Comparison of ENCODE assay signal across 33 mouse cellular contexts in genomic region chr5:17984522-17984921, GRCm38 (mm10). TPM values are rescaled to one million over a fixed set of nuclear protein-coding genes. Genes with fewer than 3 reads are reported as not detected.
DNase-seq lines count a peak whose midpoint lies in the region; ATAC-seq and TF ChIP-seq lines count a peak whose summit lies in the region.
"Had no signal": no experiment of that assay in that cellular context is flagged by ENCODE, and none has a peak within 500 bp of the region (broad histone marks: within the 10 kb centered on the region; RNA-seq: fewer than 3 reads in every experiment).

No protein-coding gene starts in this region.

- no peak overlapping the region for H3K9ac ChIP-seq in embryonic facial prominence, embryonic 14.5 days (ENCODE audit: low read depth, low read length)
- no peak overlapping the region for H3K9ac ChIP-seq in heart, embryonic 16.5 days (ENCODE audit: low read length)
- no peak overlapping the region for H3K9ac ChIP-seq in heart, embryonic 11.5 days (ENCODE audit: low read depth, low read length)
- H3K9ac ChIP-seq: embryonic facial prominence, embryonic 15.5 days; forebrain, postnatal 0 days; heart, embryonic 13.5 days; hindbrain, embryonic 15.5 days; intestine, embryonic 15.5 days had no signal

- H3ac ChIP-seq in C2C12 (ENCODE audit: control insufficient read depth, insufficient read length, low read depth) (no peak overlapping the region), myocyte (ENCODE audit: control insufficient read depth, insufficient read length) (no peak overlapping the region)

- no peak for TF ChIP-seq POLR2A in myocyte (IDR thresholded peaks at IDR 0.05; ENCODE audit: insufficient read length, low read depth)

- no peaks in the 10 kb centered on the region for H3K36me3 ChIP-seq in embryonic facial prominence, embryonic 14.5 days (ENCODE audit: control insufficient read depth, insufficient read depth, low read length)
- H3K36me3 ChIP-seq in embryonic facial prominence, embryonic 10.5 days (replicated peaks), result no peaks in the 10 kb centered on the region
- no peaks in the 10 kb centered on the region for H3K36me3 ChIP-seq in heart, embryonic 16.5 days (ENCODE audit: control insufficient read depth, insufficient read depth)
- no peaks in the 10 kb centered on the region; the same call in 1 of the 2 replicates for H3K36me3 ChIP-seq in heart, embryonic 11.5 days (ENCODE audit: control insufficient read depth, insufficient read depth, low read length)
- no peaks in the 10 kb centered on the region for H3K36me3 ChIP-seq in C2C12 (ENCODE audit: control insufficient read depth, insufficient read depth)
- no peaks in the 10 kb centered on the region for H3K36me3 ChIP-seq in myocyte (ENCODE audit: control insufficient read depth, insufficient read depth)
- H3K36me3 ChIP-seq: embryonic facial prominence, embryonic 15.5 days; G1E; heart, embryonic 13.5 days; hindbrain, embryonic 15.5 days; intestine, embryonic 15.5 days had no signal

- no peaks in the 10 kb centered on the region for H3K9me3 ChIP-seq in embryonic facial prominence, embryonic 14.5 days (ENCODE audit: control insufficient read depth, low read length)
- H3K9me3 ChIP-seq in embryonic facial prominence, embryonic 10.5 days, result no peaks in the 10 kb centered on the region
- H3K9me3 ChIP-seq in heart, embryonic 16.5 days (replicated peaks; ENCODE audit: control insufficient read depth, low read length), result no peaks in the 10 kb centered on the region
- no peaks in the 10 kb centered on the region for H3K9me3 ChIP-seq in heart, embryonic 11.5 days (replicated peaks; ENCODE audit: control insufficient read depth, low read length)
- H3K9me3 ChIP-seq: embryonic facial prominence, embryonic 15.5 days; hindbrain, embryonic 15.5 days; intestine, embryonic 15.5 days had no signal

- WGBS in embryonic facial prominence, embryonic 14.5 days, result 76% methylated on average over 3 of the region's 3 CpGs
- 92% methylated on average over 3 of the region's 3 CpGs for WGBS in embryonic facial prominence, embryonic 10.5 days
- WGBS in heart, embryonic 16.5 days, result 86% methylated on average over 3 of the region's 3 CpGs
- WGBS in heart, embryonic 11.5 days (ENCODE audit: insufficient replicate concordance), result 92% methylated on average over 3 of the region's 3 CpGs

- H3K79me2 ChIP-seq in C2C12 (ENCODE audit: control insufficient read depth, insufficient read depth), result no peaks in the 10 kb centered on the region
- H3K79me2 ChIP-seq in myocyte (ENCODE audit: control insufficient read depth, insufficient read depth), result no peaks in the 10 kb centered on the region

- no peak for ATAC-seq in embryonic facial prominence, embryonic 14.5 days (ENCODE audit: low read depth)
- no peak for ATAC-seq in heart, embryonic 16.5 days (replicated peaks; ENCODE audit: extremely low read depth, insufficient read depth, low FRiP score)
- ATAC-seq in heart, embryonic 11.5 days (replicated peaks; ENCODE audit: insufficient number of reproducible peaks, low FRiP score, low TSS enrichment), result no peak
- ATAC-seq: forebrain, embryonic 14.5 days; forebrain, postnatal 0 days; intestine, embryonic 15.5 days; Patski had no signal

- H3K27me3 ChIP-seq in embryonic facial prominence, embryonic 14.5 days (replicated peaks; ENCODE audit: control insufficient read depth, insufficient read depth, low read length), result no peaks in the 10 kb centered on the region
- no peaks in the 10 kb centered on the region for H3K27me3 ChIP-seq in embryonic facial prominence, embryonic 10.5 days (replicated peaks; ENCODE audit: low read depth, poor library complexity, severe bottlenecking)
- no peaks in the 10 kb centered on the region for H3K27me3 ChIP-seq in heart, embryonic 16.5 days (ENCODE audit: control insufficient read depth, insufficient read depth, low read length)
- H3K27me3 ChIP-seq in heart, embryonic 11.5 days (ENCODE audit: control insufficient read depth, insufficient read depth, low read length), result no peaks in the 10 kb centered on the region
- H3K27me3 ChIP-seq in C2C12 (ENCODE audit: control insufficient read depth, insufficient read depth, insufficient read length), result no peaks in the 10 kb centered on the region
- no peaks in the 10 kb centered on the region for H3K27me3 ChIP-seq in myocyte (ENCODE audit: control insufficient read depth, insufficient read depth, insufficient read length)
- H3K27me3 ChIP-seq: CH12.LX; embryonic facial prominence, embryonic 15.5 days; heart, embryonic 13.5 days; hindbrain, embryonic 15.5 days; intestine, embryonic 15.5 days had no signal

- DNase-seq in embryonic facial prominence, embryonic 14.5 days (ENCODE audit: low spot score), result peak; percentile 11
- DNase-seq in embryonic facial prominence, embryonic 10.5 days (ENCODE audit: low spot score), result no peak
- DNase-seq in kidney, adult 11 months, result no peak
- DNase-seq in adrenal gland, adult 8-10 months, result no peak
- DNase-seq: adrenal gland, adult 2 months; adrenal gland, postnatal 25 days; cerebellum, adult 11-12 months; cerebellum, adult 8-10 months; cerebellum, postnatal 10 days; cerebellum, postnatal 36 days; embryo, embryonic 11 days; forebrain, postnatal 0 days; gastrocnemius, postnatal 36 days; heart, postnatal 10 days; heart, postnatal 4 days; kidney, adult 18-20 months had no signal

- H3K4me1 ChIP-seq in embryonic facial prominence, embryonic 14.5 days (ENCODE audit: control insufficient read depth, insufficient read depth, low read length), result no peaks in the 10 kb centered on the region
- no peaks in the 10 kb centered on the region for H3K4me1 ChIP-seq in embryonic facial prominence, embryonic 10.5 days
- peaks cover 3% of the 10 kb centered on the region; the same call in 1 of the 2 replicates for H3K4me1 ChIP-seq in heart, embryonic 16.5 days (ENCODE audit: control insufficient read depth, insufficient read depth, low read length)
- no peaks in the 10 kb centered on the region for H3K4me1 ChIP-seq in heart, embryonic 11.5 days (ENCODE audit: control insufficient read depth, insufficient read depth, low read length)
- H3K4me1 ChIP-seq: embryonic facial prominence, embryonic 15.5 days; hindbrain, embryonic 15.5 days; intestine, embryonic 15.5 days had no signal

- no peak overlapping the region for H3K4me3 ChIP-seq in embryonic facial prominence, embryonic 14.5 days (ENCODE audit: low read depth, low read length)
- H3K4me3 ChIP-seq in embryonic facial prominence, embryonic 10.5 days, result no peak overlapping the region
- H3K4me3 ChIP-seq in heart, embryonic 16.5 days (ENCODE audit: low read length), result no peak overlapping the region
- H3K4me3 ChIP-seq in heart, embryonic 11.5 days (ENCODE audit: low read depth, low read length), result no peak overlapping the region
- H3K4me3 ChIP-seq in C2C12 (ENCODE audit: insufficient read depth, poor library complexity, severe bottlenecking) (no peak overlapping the region), myocyte (no peak overlapping the region)
- H3K4me3 ChIP-seq: embryonic facial prominence, embryonic 15.5 days; heart, embryonic 13.5 days; hindbrain, embryonic 15.5 days; intestine, embryonic 15.5 days had no signal

- no peak overlapping the region for H3K27ac ChIP-seq in embryonic facial prominence, embryonic 14.5 days (replicated peaks; ENCODE audit: low read depth, low read length)
- no peak overlapping the region for H3K27ac ChIP-seq in embryonic facial prominence, embryonic 10.5 days (replicated peaks)
- peak overlapping the region; percentile 21; the same call in 1 of the 2 replicates for H3K27ac ChIP-seq in heart, embryonic 16.5 days (ENCODE audit: low read length)
- H3K27ac ChIP-seq in heart, embryonic 11.5 days (ENCODE audit: low read depth, low read length), result no peak overlapping the region
- H3K27ac ChIP-seq: embryonic facial prominence, embryonic 15.5 days; heart, embryonic 13.5 days; hindbrain, embryonic 15.5 days; intestine, embryonic 15.5 days had no signal

- H3K79me3 ChIP-seq in C2C12 (ENCODE audit: low read depth), result no peaks in the 10 kb centered on the region

- no peak for TF ChIP-seq CTCF in C2C12 (IDR thresholded peaks at IDR 0.05; ENCODE audit: control insufficient read depth, insufficient read depth, insufficient read length)

- no peak overlapping the region for H3K4me2 ChIP-seq in embryonic facial prominence, embryonic 14.5 days (ENCODE audit: low read depth, low read length)
- H3K4me2 ChIP-seq in heart, embryonic 16.5 days (ENCODE audit: low read depth, low read length), result no peak overlapping the region
- no peak overlapping the region for H3K4me2 ChIP-seq in heart, embryonic 11.5 days
- H3K4me2 ChIP-seq in myocyte (ENCODE audit: low read depth), result peak overlapping the region; percentile 40
- H3K4me2 ChIP-seq: embryonic facial prominence, embryonic 15.5 days; heart, embryonic 13.5 days; hindbrain, embryonic 15.5 days; intestine, embryonic 15.5 days had no signal

TF ChIP-seq in C2C12, 6 proteins besides CTCF, POLR2A, EP300 and RAD21:
- TF ChIP-seq USF1 (IDR thresholded peaks at IDR 0.05; ENCODE audit: low read depth) (no peak), MYOD1 (IDR thresholded peaks at IDR 0.05; ENCODE audit: control insufficient read depth, insufficient read length, low read depth) (peak; percentile 28)

TF ChIP-seq in myocyte, 11 proteins besides CTCF, POLR2A, EP300 and RAD21:
- TF ChIP-seq TCF12 (IDR thresholded peaks at IDR 0.05; ENCODE audit: insufficient read depth, poor library complexity, severe bottlenecking), result peak; percentile 79
- TF ChIP-seq CEBPB (IDR thresholded peaks at IDR 0.05; ENCODE audit: insufficient read depth, poor library complexity, severe bottlenecking), result no peak
- peak in 2 of 3 experiments; percentile 28 to 75 for TF ChIP-seq MYOG (IDR thresholded peaks at IDR 0.05; ENCODE audit: control insufficient read depth in 1 of 3, insufficient read depth in 1 of 3, insufficient read length in 2 of 3, low read depth in 2 of 3)
- TF ChIP-seq MYOD1 (IDR thresholded peaks at IDR 0.05; ENCODE audit: control insufficient read depth in 1 of 3, insufficient read length in 2 of 3, low read depth in 2 of 3), result peak; percentile 38 to 78 (median 51)
- no peak for TF ChIP-seq USF1 (IDR thresholded peaks at IDR 0.05; ENCODE audit: low read depth)
- TF ChIP-seq REST (IDR thresholded peaks at IDR 0.05; ENCODE audit: insufficient read depth, insufficient read length), result no peak
- TF ChIP-seq POLR2AphosphoS2 (IDR thresholded peaks at IDR 0.05; ENCODE audit: insufficient read length, low read depth), result no peak
- TF ChIP-seq E2F4 (IDR thresholded peaks at IDR 0.05; ENCODE audit: insufficient read depth), result no peak
- TF ChIP-seq MAX (IDR thresholded peaks at IDR 0.05; ENCODE audit: low read depth), result no peak
TF ChIP-seq in myocyte: peak in this region for 3.

RNA-seq across cellular contexts. Expression of gene Gnat3, which starts 22.2 kb away (rescaled TPM):
- not detected in 2 replicates for polyA plus RNA-seq in embryonic facial prominence, embryonic 14.5 days (2014; fragmentation: Nextera tagmentation; extraction: Ambion mirVana)
- polyA plus RNA-seq in embryonic facial prominence, embryonic 10.5 days (2016; fragmentation: Nextera tagmentation; extraction: Ambion mirVana), result 0.67 and 1.2 TPM in 2 replicates
- polyA plus RNA-seq in heart, embryonic 16.5 days (2015; fragmentation: Nextera tagmentation; extraction: Ambion mirVana), result 0.24 TPM in 1 of 2 replicates, not detected in the other
- not detected in 2 replicates for polyA plus RNA-seq in heart, embryonic 11.5 days (2014; fragmentation: Nextera tagmentation; extraction: Ambion mirVana)
- polyA plus RNA-seq in C2C12 (2012; fragmentation: generic; extraction: Trizol) (not detected), myocyte (2012; fragmentation: generic; extraction: Trizol) (not detected)
- not detected for total RNA-seq in adrenal gland, adult 8-10 months (2022)
- total RNA-seq: adrenal gland, postnatal 25 days; forebrain, postnatal 0 days; gastrocnemius, postnatal 36 days; granulocyte monocyte progenitor cell, adult 5-6 weeks; heart, postnatal 4 days had no signal
- polyA plus RNA-seq: adrenal gland, adult 2 months; brain, embryonic 14.5 days; cortical plate, adult 2 months; embryonic facial prominence, embryonic 15.5 days; forebrain, embryonic 11.5 days; forebrain, embryonic 14.5 days; forebrain, postnatal 0 days; frontal cortex, adult 2 months; G1E; heart, embryonic 13.5 days; hindbrain, embryonic 15.5 days; intestine, embryonic 15.5 days; Patski had no signal
